Mouse (Mus musculus) liver, adult (tissue): Measurements from ENCODE around the gene Cyth1.

ENCODE experiments used
- GATA4 ChIP-seq: IDR thresholded peaks from 2 replicates; pipeline ENCODE4 v1.6.1; 2014; ENCODE audit warnings: mild to moderate bottlenecking, low read length; ENCODE audit not compliant: insufficient replicate concordance

Gene Cyth1

GRCm38 (mm10) chr11:118266044-118266665 is 17.8 kb upstream of the Cyth1 start:
- TF ChIP-seq GATA4 = no peak; the same call in 1 of the 2 replicates

- TF ChIP-seq GATA4 = no peak
These were observed 17.2 kb upstream of the Cyth1 start for GRCm38 (mm10) chr11:118265621-118266020.

GRCm38 (mm10) chr11:118263146-118263545 is 14.8 kb upstream of the Cyth1 start:
- no peak for TF ChIP-seq GATA4

GRCm38 (mm10) chr11:118260081-118260480 is 11.7 kb upstream of the Cyth1 start:
- no peak for TF ChIP-seq GATA4

GRCm38 (mm10) chr11:118259580-118259979 is 11.2 kb upstream of the Cyth1 start:
- no peak for TF ChIP-seq GATA4

- no peak for TF ChIP-seq GATA4
These were observed 8.0 kb upstream of the Cyth1 start for GRCm38 (mm10) chr11:118256371-118256770.

- TF ChIP-seq GATA4 = no peak
These were observed 6.0 kb upstream of the Cyth1 start for GRCm38 (mm10) chr11:118254159-118254951.

GRCm38 (mm10) chr11:118253447-118254158 is 5.2 kb upstream of the Cyth1 start:
- no peak for TF ChIP-seq GATA4

GRCm38 (mm10) chr11:118249012-118249383 is 606 bp upstream of the Cyth1 start:
- no peak for TF ChIP-seq GATA4

- TF ChIP-seq GATA4 = no peak
These were observed 865 bp downstream of the Cyth1 start for GRCm38 (mm10) chr11:118247359-118248095.

GRCm38 (mm10) chr11:118246724-118247123 is 1.7 kb downstream of the Cyth1 start:
- TF ChIP-seq GATA4 = no peak

GRCm38 (mm10) chr11:118245130-118245529 is 3.3 kb downstream of the Cyth1 start:
- TF ChIP-seq GATA4 = no peak

GRCm38 (mm10) chr11:118243627-118244261 is 4.6 kb downstream of the Cyth1 start:
- TF ChIP-seq GATA4 = no peak

GRCm38 (mm10) chr11:118242506-118242905 is 5.9 kb downstream of the Cyth1 start:
- no peak for TF ChIP-seq GATA4

- no peak for TF ChIP-seq GATA4
These were observed 8.0 kb downstream of the Cyth1 start for GRCm38 (mm10) chr11:118240388-118240787.
